Mouse (Mus musculus): ENCODE data around the gene Gnb4. TPM values are rescaled to one million over a fixed set of nuclear protein-coding genes. Genes with fewer than 3 reads are reported as not detected.

Gene Gnb4
- 1 to 10 TPM; 6.2 to 7.9 TPM for total RNA-seq (2021)
- long read RNA-seq, experiment 1, full-length matches to known transcripts, result 4 of 5 reads
- long read RNA-seq, experiment 1, partial matches to known transcripts, result 0 of 5 reads
- long read RNA-seq, experiment 1, other reads (novel, unspliced or antisense), result 1 of 5 reads
- long read RNA-seq, experiment 2, full-length matches to known transcripts, result 14 of 16 reads
- long read RNA-seq, experiment 2, partial matches to known transcripts, result 1 of 16 reads
- long read RNA-seq, experiment 2, other reads (novel, unspliced or antisense), result 1 of 16 reads

DNA sequence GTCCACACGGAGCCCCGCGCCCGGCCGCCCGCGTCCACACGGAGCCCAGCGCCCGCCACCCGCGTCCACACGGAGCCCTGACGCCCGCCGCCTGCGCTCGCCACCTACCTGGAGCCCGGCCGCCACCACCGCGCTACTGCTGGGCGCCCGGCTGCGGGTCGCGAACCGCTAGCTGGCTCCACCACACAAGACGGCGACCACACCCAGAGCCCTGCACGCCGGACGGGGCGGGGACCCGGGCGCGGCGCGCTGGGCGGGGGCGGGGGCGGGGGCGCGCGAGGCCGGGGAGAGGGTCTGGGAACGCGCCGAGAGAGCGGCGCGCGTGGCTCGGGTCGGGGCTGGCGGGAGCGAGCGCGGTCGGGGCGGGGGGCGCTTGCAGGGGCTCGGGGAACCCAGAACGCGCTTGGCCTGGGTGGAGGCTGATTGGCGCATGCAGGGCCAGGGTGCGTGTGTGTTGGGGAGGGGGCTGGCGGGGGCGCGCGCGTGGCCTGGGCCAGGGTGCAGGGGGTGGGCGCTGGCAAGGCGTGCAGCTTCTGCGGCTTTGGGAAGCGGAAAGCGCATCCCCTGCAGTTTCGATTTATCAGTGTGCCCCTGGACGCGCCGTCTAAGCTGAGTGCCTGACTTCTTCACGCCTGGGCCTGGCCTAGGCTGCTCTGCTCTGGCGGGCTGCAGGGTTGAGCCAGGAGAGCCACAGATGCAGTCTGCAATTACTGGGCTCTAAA, at the start of gene Gnb4:
TSS of gene Gnb4 (minus strand) at position 255 of the 722 bp plus-strand sequence.
- peak; percentile 42 for DNase-seq

DNA sequence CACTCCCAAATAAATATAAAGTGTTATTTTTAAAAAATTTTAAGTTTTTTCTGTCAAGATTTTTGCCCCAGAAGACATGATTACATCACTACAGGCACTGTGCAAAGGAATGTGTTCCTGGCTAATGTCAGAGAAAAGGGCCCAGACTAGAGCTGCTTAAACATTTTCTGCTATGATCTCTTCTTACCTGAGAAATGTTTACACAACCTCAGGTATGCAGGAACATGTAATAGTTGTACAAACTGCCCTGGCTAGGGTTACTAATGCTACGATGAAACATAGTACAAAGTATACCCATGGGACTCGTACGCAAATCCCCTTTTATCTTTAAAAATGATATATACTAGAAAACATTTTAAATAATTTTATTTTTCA, 45.2 kb upstream of the Gnb4 start:
- DNase-seq, result no peak

DNA sequence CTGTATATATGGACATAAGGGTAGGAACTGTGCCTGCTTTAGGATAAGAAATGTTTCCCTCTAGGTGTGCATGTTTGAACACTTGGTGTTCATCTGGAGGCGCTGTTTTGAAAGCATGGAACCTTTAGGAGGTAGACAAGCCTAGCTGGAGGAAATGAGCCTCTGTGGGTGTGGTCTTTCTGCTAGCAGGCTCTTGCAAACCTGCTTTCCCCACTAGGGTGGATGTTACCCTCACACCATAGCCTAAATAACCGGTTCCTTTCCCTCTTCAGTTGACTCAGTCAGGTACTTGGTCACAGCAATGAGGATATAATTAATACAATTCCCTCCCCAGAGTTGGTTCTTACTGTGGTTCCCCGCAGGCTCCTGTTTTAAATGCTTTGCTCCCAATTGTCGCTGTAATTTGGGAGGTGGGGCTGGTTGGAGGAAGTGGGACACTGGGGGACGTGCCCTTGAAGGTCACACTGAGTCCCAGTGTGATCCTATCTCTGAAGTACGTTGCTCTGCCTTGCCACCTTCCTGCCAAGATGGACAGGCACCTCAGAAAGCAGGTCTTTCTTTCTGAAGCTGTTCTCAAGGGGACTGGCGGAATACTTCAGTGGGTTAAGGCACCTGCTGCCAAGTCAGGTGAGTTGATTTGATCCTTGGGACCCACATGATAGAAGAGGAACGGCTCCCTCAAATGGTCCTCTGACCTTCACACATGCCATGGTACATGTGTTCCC, 44.6 kb upstream of the Gnb4 start:
- DNase-seq, result no peak

GRCm38 (mm10) chr3:32660276-32660675, 43.9 kb upstream of the Gnb4 start:
- DNase-seq, result no peak

DNA sequence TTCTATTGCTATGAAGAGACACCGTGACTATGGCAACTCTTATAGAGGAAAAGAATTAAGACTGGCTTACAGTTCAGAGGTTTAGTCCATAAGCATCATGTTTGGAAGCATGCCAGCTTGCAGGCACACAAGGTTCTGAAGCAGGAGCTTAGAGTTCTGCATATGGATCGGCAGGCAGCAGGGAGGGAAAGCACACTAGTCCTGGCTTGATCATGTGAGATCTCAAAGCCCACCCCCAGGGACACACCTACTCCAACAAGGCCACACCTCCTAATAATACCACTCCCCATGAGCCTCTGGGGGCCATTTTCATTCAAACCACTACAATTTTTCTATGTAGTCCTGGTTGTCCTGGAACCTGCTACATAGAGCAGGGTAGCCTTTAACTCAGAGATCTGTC, 43.1 kb upstream of the Gnb4 start:
- DNase-seq, result no peak

- no peak for DNase-seq
Measured at GRCm38 (mm10) chr3:32658821-32659220, 42.4 kb upstream of the Gnb4 start.

DNA sequence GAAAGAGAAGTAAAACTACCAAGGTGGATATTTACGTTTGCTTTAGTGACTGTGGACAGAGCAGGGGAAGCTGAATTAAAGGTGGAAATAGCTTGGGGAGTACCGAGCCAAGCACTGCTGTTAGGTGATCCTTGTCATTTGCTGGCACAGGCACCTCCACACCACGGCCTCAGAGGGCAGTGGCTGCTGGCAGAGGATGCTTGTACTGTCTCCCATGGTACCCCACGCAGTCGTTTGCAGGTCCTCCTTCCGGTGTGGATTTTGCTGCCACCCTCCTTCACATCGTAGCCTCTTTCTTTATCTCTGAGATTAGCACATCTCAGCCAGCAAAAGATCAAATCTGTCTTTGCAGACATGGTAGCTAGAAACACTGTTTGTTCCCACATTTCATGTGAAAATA, 42.0 kb upstream of the Gnb4 start:
- no peak for DNase-seq

GRCm38 (mm10) chr3:32656398-32656994, 40.1 kb upstream of the Gnb4 start:
- DNase-seq, result no peak

- DNase-seq, result no peak
Measured at GRCm38 (mm10) chr3:32655994-32656393, 39.6 kb upstream of the Gnb4 start.

DNA sequence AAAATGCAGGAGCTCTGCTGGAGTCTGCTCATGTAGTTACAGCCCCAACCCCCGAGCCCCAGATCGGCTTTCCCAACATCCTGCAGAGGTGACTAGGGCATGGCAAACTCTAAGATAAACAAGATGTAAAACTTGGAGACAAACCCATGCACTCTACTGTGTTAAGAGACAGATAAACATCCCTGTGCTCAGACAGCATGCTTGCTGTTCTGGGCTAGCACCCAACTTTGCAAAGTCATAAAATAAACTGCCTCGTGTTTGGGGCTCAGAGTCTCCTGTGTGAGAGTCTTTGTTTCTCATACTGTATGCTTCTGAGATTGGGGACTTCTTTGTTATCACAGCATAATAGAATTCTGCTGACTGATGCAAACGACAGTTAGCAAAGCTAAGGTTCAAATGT, 36.4 kb upstream of the Gnb4 start:
- no peak for DNase-seq

- no peak for DNase-seq
Measured at GRCm38 (mm10) chr3:32649284-32649683, 32.9 kb upstream of the Gnb4 start.

GRCm38 (mm10) chr3:32646918-32647317, 30.5 kb upstream of the Gnb4 start:
- DNase-seq, result no peak

DNA sequence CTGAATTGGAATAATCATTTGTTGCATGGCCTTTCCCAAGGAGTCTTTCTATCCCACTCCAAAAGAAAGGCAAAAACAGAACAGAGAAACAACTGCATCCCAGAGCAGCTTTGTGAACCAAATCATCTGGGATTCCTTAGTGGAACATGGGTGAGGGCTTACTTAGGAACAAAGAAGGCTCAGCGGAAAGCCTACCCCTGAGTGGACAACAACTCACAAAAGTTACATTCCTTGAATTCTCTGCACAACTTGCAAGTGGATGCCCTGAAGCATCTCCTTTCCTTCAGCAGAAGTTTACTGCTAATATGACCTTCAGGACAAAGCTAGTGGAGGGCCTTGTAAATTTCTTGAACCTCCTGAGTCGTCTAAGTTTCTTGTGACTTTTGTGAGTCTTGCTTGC, 28.4 kb upstream of the Gnb4 start:
- DNase-seq, result no peak

DNA sequence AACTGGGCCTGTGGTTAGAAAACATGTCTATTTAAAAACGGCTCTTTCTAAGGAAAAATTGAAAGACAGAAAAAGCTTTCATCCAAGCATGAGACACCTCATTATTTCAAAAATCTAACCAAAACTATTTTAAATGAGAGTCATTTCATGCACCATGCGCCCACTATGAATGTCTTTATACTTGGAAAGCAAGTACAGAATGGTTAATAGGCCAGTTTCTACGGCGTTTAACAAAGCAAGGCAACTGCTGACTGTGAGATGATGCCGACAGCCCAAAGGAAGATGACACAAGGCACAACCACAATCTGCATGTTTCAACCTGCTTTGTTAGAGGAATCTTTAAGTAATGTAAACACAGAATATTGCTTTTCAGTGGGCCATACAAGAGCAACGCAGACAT, 25.7 kb upstream of the Gnb4 start:
- no peak for DNase-seq

GRCm38 (mm10) chr3:32638240-32638639, 21.9 kb upstream of the Gnb4 start:
- DNase-seq, result no peak

- no peak for DNase-seq
Measured at GRCm38 (mm10) chr3:32632760-32633264, 16.4 kb upstream of the Gnb4 start.

DNA sequence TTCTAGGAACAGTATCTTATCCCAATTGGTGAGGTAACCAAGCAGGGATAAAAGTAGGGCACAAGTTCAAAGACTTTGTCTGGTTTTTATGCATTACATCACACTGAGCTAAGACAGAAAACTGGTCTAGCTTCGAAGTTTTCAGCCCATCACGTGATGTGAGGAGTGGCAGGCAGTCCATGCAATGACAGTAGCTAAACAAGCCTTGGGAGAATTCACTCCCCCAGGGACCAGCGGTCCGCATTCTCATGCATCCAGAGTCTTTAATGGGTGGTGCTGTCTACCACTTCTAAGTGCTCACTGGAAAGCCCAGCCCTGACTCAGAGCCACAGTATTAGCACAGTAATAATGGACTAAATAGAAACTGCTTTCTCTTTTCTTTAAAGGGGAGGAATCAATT, 13.8 kb upstream of the Gnb4 start:
- peak; percentile 15 for DNase-seq

GRCm38 (mm10) chr3:32628141-32628540, 11.8 kb upstream of the Gnb4 start:
- no peak for DNase-seq

DNA sequence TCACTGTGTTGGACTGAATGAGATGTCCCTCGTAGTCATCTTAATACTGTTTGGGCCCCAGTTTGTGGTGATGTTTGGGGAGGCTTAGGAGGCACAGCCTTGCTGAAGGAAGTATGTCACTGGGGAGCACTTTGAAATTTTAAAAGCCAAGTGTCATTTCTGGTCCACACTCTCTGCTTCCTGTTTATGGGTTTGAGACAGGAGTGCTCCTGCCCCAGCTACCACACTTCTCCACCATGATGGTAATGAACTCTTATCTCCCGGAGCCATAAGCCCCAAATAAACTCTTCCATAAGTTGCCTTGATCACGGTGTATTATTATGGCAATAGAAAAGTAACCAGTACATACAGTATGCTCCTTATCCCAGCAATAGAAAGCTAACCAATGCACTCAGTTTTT, 5.7 kb upstream of the Gnb4 start:
- DNase-seq, result no peak

- no peak for DNase-seq
Measured at GRCm38 (mm10) chr3:32621658-32622057, 5.3 kb upstream of the Gnb4 start.

- DNase-seq, result no peak
Measured at GRCm38 (mm10) chr3:32617053-32617642, 763 bp upstream of the Gnb4 start.

GRCm38 (mm10) chr3:32616006-32616330, 417 bp downstream of the Gnb4 start:
- DNase-seq, result no peak

DNA sequence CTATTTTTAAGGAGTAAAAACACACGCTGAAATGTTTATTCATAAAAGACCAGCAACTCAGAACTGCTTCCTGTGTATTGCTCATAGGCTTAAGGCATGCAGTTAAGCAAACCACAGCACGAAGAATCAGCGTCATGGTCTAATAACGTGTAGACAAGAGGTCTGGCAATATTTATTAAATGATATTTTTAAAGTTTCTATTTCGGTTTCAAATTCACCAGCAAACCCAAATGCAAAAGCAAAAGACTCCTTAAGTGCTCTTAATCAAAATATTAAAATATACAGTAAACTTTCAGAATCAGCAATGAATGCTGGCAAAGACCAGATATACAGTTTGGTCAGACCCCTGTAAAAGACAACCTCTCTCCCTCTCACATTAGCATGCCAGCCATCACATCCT, 1.0 kb downstream of the Gnb4 start:
- DNase-seq, result no peak
